Mouse (Mus musculus) brown adipose tissue, adult 24 weeks (tissue): ENCODE results near the gene Slc38a6. TPM values are rescaled to one million over a fixed set of nuclear protein-coding genes. Genes with fewer than 3 reads are reported as not detected.

ENCODE experiments used
- H3K27ac ChIP-seq: fragments of 200-500 bp; replicated peaks from 2 replicates; pipeline ENCODE4 v1.5.1; 2012; ENCODE audit warnings: low read depth, mild to moderate bottlenecking, low read length
- H3K4me1 ChIP-seq: fragments of 200-500 bp; 2 replicates; pipeline ENCODE4 v1.6.1; 2012; ENCODE audit warnings: low read length, mixed read lengths; ENCODE audit not compliant: control insufficient read depth, insufficient read depth, insufficient read length
- H3K4me3 ChIP-seq: fragments of 200-500 bp; 2 replicates; pipeline ENCODE4 v1.5.1; 2012; ENCODE audit warnings: low read depth, mild to moderate bottlenecking, low read length, moderate library complexity; ENCODE audit not compliant: insufficient read depth
- polyA plus RNA-seq: library from polyadenylated mRNA; stranded (reverse); fragments of >200 nt; gene quantifications from 2 replicates; pipeline ENCODE4 v1.2.4, GENCODE M21; 2012; ENCODE audit not compliant: missing spikeins, insufficient read depth, insufficient read length

The Slc38a6 gene
- polyA plus RNA-seq, 1 experiment, result 4.0 TPM

DNA sequence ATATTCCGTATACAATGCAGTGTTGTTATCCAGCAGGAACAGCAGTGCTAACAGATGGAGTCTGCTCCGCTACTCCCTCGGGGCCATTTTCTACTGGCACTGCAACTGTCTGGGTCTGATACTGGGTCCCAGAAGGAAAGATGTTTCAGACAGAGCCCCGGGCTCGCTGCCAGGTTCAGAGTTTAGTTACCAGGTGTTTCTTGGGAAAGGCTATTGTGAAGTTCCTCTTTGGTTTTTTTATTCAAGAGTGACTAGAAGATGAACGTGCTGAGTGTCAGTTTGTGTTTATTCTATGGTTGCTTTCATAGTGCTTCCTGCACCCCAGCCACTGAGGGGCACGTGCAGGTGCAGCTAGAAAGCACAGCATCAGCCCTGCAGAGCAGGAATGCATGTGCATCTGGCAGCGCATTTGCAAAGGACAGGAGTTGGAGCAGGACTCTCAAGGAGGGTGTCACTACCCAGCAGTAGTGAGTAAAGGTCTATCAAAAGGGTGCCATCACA, 47.5 kb downstream of the Slc38a6 start:
- Histone ChIP-seq H3K27ac (no peak overlapping the region), H3K4me3 (no peak overlapping the region), H3K4me1 (peaks cover 19% of the 10 kb centered on the region)

DNA sequence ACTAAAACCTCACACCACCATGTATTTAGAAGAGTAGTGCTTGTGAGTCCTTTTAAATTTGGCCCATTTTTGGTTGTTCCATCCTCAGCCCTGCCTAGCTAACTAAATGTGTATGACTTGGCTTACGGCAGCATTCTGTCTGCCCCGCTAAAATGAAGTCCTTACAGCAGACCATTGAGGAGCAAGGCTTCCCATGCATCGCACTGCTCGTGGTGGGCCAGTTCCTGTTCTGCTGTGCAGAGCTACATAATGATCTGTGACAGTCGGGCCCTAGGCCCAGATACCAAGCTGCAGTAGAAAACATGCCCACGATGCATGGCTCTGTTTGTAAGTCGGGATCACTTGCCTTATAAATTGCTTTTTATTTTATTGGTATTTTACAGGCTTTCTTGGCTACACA, 50.5 kb downstream of the Slc38a6 start:
- Histone ChIP-seq H3K4me1 (peaks cover 25% of the 10 kb centered on the region), H3K27ac (no peak overlapping the region), H3K4me3 (no peak overlapping the region)

DNA sequence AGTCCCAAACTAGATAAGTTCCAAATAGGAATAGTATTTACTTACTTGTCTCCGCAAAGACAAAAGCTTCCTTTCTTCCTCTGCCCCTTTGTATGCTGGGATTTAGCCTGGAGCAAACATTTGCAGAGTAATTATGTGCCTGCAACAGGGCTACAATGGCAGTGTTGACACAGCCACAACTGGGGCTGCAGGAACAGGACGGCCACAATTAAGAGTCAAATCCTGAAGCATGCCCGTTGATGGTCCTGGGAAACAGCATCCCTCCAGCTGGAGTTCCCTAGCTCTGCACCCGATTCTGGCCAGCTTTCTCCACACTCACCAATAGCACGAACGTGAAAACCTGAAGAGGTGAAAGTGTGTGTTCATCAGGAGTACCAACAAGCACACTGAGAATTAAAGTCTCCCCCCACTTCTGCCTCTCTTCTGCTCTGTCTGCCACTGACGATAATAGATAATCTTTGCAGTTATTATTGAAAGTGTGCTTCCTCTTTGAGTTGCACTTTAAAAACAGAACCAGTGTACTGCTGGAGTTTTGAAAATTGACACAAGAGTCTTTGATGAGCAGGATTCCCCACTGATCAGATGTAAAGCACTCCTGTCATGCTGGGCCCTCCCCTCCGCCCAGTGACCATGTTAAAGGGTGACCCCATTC, 54.2 kb downstream of the Slc38a6 start:
- Histone ChIP-seq H3K4me1 (peaks cover 26% of the 10 kb centered on the region), H3K4me3 (no peak overlapping the region), H3K27ac (peak overlapping the region; percentile 83)

DNA sequence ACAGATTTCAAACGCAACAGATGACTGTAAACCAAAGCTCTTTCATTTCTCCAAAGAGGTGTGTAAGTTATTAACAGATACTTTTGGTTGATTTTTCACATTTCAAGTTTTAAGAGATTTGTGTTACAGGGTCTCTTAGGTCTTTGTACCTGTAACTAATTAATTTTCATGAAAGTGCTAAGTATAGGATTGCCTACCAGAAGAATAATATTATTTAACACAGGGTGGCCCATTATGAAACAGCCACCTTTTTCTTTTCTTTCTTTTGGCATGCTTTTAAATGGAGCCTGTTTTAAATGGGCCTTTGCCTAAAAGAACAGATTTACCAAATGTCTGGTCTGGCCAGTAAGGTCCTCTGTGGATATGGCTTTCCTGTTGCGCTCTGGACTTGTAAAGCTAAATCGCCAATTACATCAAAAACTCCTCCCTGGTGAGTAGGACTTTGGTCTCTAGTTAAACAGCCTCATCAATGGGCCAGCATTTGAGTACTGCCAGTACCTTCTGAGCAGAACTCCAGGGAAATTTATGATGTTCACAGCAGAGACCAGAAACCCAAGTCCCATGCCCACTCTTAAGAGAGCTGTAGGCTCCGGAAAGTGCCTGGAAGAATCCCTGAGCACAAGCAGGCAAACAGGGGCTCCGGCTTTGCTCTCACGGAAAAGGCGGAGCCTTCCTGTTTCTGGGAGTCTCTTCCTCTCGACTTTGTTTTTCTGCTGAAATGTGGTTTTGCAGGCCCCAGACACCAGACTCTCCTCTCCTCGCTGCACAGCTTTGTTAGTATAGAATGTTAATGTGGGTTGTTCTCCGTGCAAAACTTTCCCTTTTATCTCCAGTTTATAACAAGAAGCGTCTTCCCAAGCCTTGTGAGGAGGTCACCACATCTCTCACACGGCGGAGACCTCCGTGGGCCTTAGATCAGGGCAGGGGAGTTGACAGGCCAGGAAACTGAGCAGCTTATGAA, 55.4 kb downstream of the Slc38a6 start:
- H3K4me3 ChIP-seq, result 0 out of 2 replicates have a peak overlapping the region, but pooled peaks have one; percentile 0
- peaks cover 25% of the 10 kb centered on the region for H3K4me1 ChIP-seq
- peak overlapping the region; percentile 69 for H3K27ac ChIP-seq

DNA sequence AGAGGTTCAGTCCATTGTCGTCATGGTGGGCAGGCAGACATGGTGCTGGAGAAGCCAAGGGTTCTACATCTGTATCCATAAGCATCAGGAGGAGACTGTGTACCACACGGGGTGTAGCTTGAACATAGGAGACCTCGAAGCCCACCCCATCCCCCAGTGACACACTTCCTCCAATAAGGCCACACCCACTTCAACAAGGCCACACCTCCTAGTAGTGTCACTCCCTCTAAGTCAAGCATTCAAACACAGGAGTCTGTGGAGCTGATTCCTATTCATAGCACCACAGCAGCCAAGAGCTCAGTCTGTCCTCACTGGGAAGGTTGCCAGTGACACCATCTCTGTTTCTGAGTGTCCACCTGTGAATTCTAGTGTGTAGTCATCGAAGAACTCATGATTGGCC, 57.7 kb downstream of the Slc38a6 start:
- H3K27ac ChIP-seq, result no peak overlapping the region
- no peak overlapping the region for H3K4me3 ChIP-seq
- H3K4me1 ChIP-seq, result peaks cover 25% of the 10 kb centered on the region

DNA sequence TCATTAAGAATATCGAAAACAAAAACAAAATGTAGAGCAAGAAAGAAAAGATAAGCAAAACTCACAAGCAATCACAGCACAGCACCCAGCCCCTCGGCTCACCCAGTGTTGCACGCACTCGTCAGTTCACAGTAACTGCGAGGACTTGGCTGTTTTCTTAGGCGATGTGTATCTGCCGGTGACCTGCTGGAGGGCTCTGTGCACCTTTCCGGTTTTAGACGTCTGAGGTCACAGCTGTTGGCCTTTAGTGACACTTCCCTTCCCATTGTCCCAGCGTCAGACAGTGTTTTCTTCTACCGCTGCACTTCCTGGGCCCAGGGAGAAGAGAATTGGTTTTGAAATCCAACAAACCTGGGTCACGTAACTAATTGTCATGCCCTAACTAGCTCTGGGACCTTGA, 58.6 kb downstream of the Slc38a6 start:
- no peak overlapping the region for H3K4me3 ChIP-seq
- peaks cover 25% of the 10 kb centered on the region for H3K4me1 ChIP-seq
- H3K27ac ChIP-seq, result peak overlapping the region; percentile 38

DNA sequence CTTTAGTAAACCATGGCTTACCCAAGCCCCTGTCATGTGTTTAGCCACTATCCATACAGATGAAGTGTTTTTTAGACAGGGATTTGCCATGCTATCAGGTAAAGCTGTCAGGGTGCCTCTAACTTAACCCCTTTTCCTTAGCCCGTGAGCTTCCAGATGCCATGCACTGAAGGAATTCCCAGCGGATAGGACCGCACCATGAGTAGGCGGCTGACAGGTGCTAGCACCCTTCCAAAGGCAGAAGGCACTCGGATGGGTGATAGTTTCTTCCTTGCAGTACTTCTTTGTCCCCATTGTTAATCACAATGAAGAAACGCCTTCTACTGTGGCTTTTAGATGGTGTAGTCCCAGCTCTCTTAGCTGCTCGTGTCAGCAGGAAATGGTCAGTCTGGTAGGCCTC, 60.6 kb downstream of the Slc38a6 start:
- Histone ChIP-seq H3K27ac (no peak overlapping the region), H3K4me1 (peaks cover 14% of the 10 kb centered on the region; the same call in 1 of the 2 replicates), H3K4me3 (no peak overlapping the region)

DNA sequence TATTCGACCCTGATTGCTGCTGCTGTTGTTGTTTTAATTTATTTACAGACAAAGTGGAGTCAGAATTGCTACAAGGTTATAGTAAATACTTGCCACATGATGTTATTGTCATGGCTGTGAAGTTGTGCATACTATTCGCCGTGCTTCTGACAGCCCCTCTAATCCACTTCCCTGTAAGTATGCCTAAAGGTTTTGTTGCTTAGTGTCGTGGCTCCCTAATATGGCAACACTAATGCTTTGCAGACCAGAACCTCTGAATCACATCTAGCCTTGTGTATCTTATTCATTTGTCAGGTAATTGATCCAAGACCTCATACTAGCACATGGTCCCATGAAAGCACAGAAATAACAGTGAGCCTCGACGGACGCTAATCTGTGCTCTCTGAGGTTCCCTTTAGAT, 63.9 kb downstream of the Slc38a6 start:
- Histone ChIP-seq H3K4me1 (no peaks in the 10 kb centered on the region), H3K27ac (no peak overlapping the region), H3K4me3 (no peak overlapping the region)

DNA sequence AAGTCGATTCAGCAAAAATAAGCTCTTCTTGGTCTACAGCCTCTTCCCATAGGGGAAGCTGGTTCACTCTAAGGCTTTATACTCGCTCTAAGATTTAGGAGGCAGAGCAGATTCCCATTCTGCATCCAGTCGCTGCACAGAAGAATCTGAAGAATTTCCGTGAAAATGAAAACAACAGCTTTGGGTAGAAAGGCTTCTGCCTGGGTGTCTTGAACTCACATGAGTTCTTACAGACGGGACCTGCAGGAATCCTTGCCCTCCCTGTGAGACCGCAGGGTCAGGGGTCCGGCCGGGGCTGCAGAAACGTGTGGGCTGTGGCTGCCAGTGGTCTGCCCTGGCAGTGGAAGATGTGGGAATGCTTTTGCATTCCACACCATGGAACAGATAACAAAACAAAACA, 64.4 kb downstream of the Slc38a6 start:
- no peak overlapping the region for H3K4me3 ChIP-seq
- H3K4me1 ChIP-seq, result no peaks in the 10 kb centered on the region
- H3K27ac ChIP-seq, result no peak overlapping the region

DNA sequence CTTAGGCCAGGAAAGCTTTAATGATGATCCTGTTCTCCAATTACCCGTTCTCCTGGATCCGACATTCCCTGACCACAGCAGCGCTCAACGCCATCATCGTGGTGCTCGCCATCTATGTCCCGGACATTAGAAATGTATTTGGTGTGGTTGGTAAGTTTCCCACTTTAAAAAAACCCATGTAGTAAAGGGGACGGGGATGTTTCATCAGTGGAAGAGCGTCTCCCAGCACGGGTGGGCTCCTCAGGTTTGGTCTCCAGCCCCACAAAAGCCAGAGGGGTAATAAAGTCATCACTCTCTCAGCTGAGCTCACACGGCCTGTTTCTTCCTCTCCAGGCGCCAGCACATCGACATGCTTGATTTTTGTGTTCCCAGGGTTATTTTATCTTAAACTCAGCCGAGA, 65.2 kb downstream of the Slc38a6 start:
- no peak overlapping the region for H3K4me3 ChIP-seq
- no peak overlapping the region for H3K27ac ChIP-seq
- no peaks in the 10 kb centered on the region for H3K4me1 ChIP-seq

DNA sequence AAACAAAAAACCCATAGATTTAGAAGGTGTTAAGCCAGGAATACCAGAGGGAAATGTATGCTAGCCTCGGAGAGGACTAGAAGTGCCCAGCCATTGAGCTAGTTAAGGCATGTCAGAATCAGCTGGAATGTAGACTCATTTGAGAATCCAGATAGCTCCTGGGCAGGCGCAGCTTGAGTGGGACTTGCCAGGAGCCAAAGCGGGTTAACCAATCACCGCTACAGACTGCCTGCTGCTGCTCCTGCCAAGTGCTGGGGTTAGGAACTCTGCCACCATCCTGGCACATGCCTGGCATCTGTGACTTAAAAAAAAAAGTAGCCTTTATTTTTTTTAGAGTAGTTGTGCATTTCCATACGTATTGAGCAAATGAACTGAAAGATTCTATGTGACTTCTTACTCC, 66.8 kb downstream of the Slc38a6 start:
- Histone ChIP-seq H3K4me1 (no peaks in the 10 kb centered on the region), H3K27ac (no peak overlapping the region), H3K4me3 (no peak overlapping the region)

DNA sequence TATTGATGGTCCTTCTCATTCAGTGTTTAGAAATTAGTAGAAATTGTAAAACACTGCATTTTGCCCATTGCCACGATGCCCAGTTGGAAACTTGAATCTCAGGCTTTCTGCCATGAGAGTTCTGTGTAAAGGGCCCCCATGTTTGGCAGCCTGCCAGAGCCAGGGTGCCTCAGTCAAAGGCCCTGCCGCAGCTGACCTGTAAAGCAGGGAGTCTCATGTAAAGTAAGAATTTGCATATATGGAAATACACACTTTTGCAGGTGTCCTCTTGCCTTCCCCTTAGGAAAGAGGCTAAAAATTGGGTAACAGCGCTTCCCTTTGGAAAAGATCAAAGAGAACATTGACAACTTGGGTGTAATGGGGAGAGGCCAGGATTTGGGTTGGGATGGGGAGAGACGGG, 67.9 kb downstream of the Slc38a6 start:
- H3K27ac ChIP-seq, result no peak overlapping the region
- H3K4me3 ChIP-seq, result no peak overlapping the region
- no peaks in the 10 kb centered on the region for H3K4me1 ChIP-seq

DNA sequence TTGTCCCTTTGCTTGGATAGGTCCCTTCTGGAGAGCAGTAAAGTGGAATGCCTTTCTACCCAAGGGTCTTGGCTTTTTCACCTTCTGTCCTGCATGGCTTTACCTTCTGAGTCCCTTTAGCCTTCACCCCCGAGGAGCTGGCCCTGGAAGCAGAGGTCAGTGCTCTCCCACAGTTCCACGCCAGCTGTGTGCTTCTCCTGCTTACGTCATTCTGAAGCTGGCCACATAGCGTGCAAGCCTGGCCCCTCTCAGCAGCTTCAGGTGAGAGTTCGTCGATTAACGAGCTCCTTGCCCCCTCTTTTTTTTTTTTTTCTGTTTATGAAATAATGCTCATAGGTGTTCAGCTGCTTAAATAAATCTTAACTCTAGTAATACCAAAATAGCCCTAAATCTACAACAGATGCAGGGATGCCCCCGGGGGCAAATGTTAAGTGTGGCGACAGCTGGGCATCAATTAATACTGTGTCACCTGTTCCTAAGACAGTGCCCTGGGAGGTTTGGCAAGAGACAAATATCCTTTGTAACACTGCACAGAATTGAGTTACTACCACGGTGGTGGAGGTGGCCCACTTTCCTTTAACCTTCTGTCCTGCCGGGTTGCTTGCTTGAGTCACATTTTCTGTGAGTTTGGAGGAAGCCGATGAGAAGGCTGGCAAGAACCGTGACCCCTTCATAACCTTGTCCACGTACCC, 68.7 kb downstream of the Slc38a6 start:
- H3K4me1 ChIP-seq, result no peaks in the 10 kb centered on the region
- H3K4me3 ChIP-seq, result no peak overlapping the region
- H3K27ac ChIP-seq, result no peak overlapping the region

DNA sequence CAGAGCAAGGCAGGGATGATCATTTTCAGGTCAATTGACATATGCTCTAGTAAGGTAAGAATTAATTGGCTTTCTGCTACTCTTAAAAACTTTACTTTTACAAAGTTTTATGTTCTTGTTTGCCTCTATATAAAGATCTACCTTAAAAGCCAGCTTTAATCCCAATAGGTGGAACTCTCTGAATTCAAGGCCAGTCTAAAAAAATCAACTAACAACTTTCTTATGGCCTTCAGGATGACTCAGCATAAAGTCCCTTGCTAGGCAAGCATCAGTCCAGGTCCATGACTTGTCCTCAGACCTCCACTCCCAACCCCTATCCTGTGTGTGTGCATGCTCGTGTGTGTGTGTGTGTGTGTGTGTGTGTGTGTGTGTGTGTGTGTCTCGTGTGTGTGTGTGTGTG, 70.1 kb downstream of the Slc38a6 start:
- Histone ChIP-seq H3K27ac (no peak overlapping the region), H3K4me1 (no peaks in the 10 kb centered on the region), H3K4me3 (no peak overlapping the region)

DNA sequence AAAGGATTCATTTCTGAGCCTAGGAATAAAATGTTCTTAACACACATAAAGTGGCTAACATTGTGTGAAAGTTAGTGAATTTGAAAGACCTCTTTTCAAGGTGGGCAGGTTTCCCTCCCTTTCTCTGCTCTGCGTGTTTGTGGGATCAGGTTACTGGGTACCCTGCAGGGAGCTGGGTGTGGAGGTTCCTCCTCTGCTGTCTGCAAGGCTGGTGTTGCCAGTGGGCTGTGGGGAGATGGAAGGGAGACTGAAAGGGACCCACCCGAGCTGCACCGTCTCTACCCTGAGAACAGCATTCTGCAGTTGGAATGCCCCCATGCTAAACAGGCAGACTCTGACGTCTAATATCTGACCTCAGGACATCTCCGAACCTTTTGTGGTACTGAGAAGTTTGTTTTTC, 70.7 kb downstream of the Slc38a6 start:
- Histone ChIP-seq H3K4me1 (no peaks in the 10 kb centered on the region), H3K27ac (no peak overlapping the region), H3K4me3 (no peak overlapping the region)
